Mouse (Mus musculus) limb, embryonic 11.5 days (tissue): ENCODE measurements around the gene Obp2a. TPM values are rescaled to one million over a fixed set of nuclear protein-coding genes. Genes with fewer than 3 reads are reported as not detected.
"Not testable (repeated sequence)": the region's sequence is repeated elsewhere in the genome, so short reads cannot be mapped to it uniquely, and the experiment has no call there.

Experiments
- ATAC-seq: fragments of 200-750 bp; cut with Nextera tagmentation; 2 replicates; pipeline ENCODE4 v1.8.0; 2017; ENCODE audit warnings: low read depth; ENCODE audit not compliant: insufficient number of reproducible peaks, low FRiP score, low TSS enrichment
- DNase-seq: peaks from one replicate; pipeline ENCODE4 v3.0.0-alpha.2; 2015; ENCODE audit warnings: low spot score
- H3K27ac ChIP-seq: fragments of 300-500 bp; sonication (generic); replicated peaks from 2 replicates; pipeline ENCODE4 v1.5.1; 2014; ENCODE audit warnings: low read depth, mild to moderate bottlenecking, low read length
- H3K27me3 ChIP-seq: fragments of 300-500 bp; sonication (generic); 2 replicates; pipeline ENCODE4 v1.6.1; 2014; ENCODE audit warnings: mild to moderate bottlenecking, low read length, mixed read lengths; ENCODE audit not compliant: control insufficient read depth, insufficient read depth
- H3K36me3 ChIP-seq: fragments of 300-500 bp; sonication (generic); 2 replicates; pipeline ENCODE4 v1.6.1; 2014; ENCODE audit warnings: mild to moderate bottlenecking, low read length, moderate library complexity, mixed read lengths; ENCODE audit not compliant: control insufficient read depth, insufficient read depth
- H3K4me1 ChIP-seq: fragments of 300-500 bp; sonication (generic); 2 replicates; pipeline ENCODE4 v1.6.1; 2014; ENCODE audit warnings: low read length, mixed read lengths; ENCODE audit not compliant: control insufficient read depth, insufficient read depth
- H3K4me2 ChIP-seq: fragments of 300-500 bp; sonication (generic); 2 replicates; pipeline ENCODE4 v1.6.1; 2014; ENCODE audit warnings: low read depth, mild to moderate bottlenecking, moderate library complexity; ENCODE audit not compliant: severe bottlenecking
- H3K4me3 ChIP-seq: fragments of 300-500 bp; sonication (generic); 2 replicates; pipeline ENCODE4 v1.5.1; 2014; ENCODE audit warnings: low read depth, low read length
- H3K9ac ChIP-seq: fragments of 300-500 bp; sonication (generic); 2 replicates; pipeline ENCODE4 v1.6.1; 2014; ENCODE audit warnings: mild to moderate bottlenecking, low read length
- H3K9me3 ChIP-seq: fragments of 300-500 bp; sonication (generic); 2 replicates; pipeline ENCODE4 v1.6.1; 2016; ENCODE audit warnings: low read length; ENCODE audit not compliant: control insufficient read depth
- WGBS: fragments of 180-500 bp; shearing (Covaris S2); extraction: QIAGEN DNeasy Blood & Tissue Kit; methylation state at CpG from one replicate; pipeline ENCODE4 v1.1.7; 2014; 5-methylcytosine and 5-hydroxymethylcytosine counted together
- polyA plus RNA-seq: library from polyadenylated mRNA; unstranded; fragments of >200 nt; fragmentation: Nextera tagmentation; extraction: Ambion mirVana; gene quantifications from 2 replicates; pipeline ENCODE4 v1.2.1, GENCODE M21; 2014

Obp2a gene
- polyA plus RNA-seq, 1 experiment from 2014 or later, result not detected

GRCm38 (mm10) chr2:25701001-25701400 is 1.2 kb downstream of the Obp2a start:
- Histone ChIP-seq H3K4me3 (no peak overlapping the region), H3K9ac (no peak overlapping the region), H3K27ac (no peak overlapping the region), H3K36me3 (no peaks in the 10 kb centered on the region), H3K9me3 (no peaks in the 10 kb centered on the region), H3K4me1 (no peaks in the 10 kb centered on the region), H3K27me3 (no peaks in the 10 kb centered on the region), H3K4me2 (no peak overlapping the region)
- ATAC-seq, result no peak
- 82% methylated on average over 5 of the region's 5 CpGs for WGBS
- DNase-seq, result no peak

DNA sequence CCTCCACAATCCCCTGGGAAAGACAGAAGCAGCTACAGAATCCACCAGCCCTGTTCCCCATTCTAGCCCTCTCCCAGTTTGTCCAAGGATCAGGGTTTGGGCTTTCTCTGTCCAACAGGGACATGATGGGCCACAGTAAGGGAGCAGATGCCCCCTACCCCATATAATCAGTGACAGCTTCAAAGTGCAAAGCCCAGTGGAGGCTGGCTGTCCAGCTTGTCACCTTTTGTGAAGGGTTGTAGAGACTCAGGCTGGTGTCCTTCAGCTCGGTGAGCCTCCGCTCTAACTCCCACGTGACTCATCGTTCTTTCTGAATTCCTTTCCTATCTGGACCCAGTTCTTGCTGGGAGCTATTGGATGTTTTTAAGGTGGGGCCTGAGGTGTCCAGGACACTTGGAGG is 3.9 kb downstream of the Obp2a start:
- H3K27ac ChIP-seq, result no peak overlapping the region
- no peaks in the 10 kb centered on the region for H3K27me3 ChIP-seq
- no peaks in the 10 kb centered on the region for H3K36me3 ChIP-seq
- H3K4me1 ChIP-seq, result 0 out of 2 replicates have a peak, but pooled peaks cover 6% of the 10 kb centered on the region
- no peak overlapping the region for H3K4me2 ChIP-seq
- 89% methylated on average over 4 of the region's 4 CpGs for WGBS
- H3K9ac ChIP-seq, result no peak overlapping the region
- no peak for DNase-seq
- no peak overlapping the region for H3K4me3 ChIP-seq
- no peak for ATAC-seq
- no peaks in the 10 kb centered on the region for H3K9me3 ChIP-seq

DNA sequence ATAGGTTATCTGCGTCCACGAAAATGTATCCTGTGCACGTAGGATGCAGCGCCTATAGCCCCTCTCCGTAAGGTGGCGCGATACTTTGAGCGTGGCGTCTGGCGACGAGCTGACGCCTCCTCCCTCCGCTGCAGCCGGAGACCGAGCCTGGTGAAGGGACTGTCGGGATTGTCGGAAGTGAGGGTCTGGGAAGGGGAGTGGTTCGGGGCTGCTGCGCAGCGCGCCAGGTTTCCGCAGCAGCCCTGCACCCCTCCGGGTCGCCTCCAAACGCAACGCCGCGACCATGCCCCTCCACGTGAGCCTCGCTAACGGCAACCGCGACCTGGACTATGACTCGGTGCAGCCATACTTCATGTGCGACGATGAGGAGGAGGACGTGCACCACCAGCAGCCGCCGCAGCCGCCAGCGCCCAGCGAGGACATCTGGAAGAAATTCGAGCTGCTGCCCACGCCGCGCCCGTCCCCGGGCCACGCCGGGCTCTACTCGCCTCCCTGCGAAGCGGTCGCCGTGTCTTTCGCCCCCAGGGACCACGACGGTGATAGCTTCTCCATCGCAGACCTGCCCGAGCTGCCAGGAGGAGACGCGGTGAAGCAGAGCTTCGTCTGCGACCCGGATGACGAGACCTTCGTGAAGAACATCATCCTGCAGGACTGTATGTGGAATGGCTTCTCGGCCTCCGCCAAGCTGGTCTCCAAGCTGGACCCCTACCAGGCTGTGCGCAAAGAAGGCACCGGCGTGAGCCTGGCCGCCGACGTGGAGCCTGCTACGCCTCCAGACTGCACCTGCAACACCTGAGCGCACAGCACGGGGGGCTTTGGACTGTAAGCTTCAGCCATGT is 7.0 kb downstream of the Obp2a start, which contains the start of gene Bmyc:
Gene Bmyc (plus strand): TSS at position 97 of the 839 bp plus-strand sequence.
- Histone ChIP-seq H3K36me3 (no peaks in the 10 kb centered on the region), H3K27ac (peak within 1 kb of the TSS; percentile 68; the same call in 1 of the 2 replicates), H3K4me1 (0 out of 2 replicates have a peak, but pooled peaks cover 6% of the 10 kb centered on the region), H3K9me3 (no peaks in the 10 kb centered on the region), H3K27me3 (no peaks in the 10 kb centered on the region), H3K4me2 (peak within 1 kb of the TSS; percentile 88), H3K9ac (peak within 1 kb of the TSS; percentile 68), H3K4me3 (peak within 1 kb of the TSS; percentile 78)
- under 1% methylated on average over 78 of the region's 78 CpGs for WGBS
- DNase-seq (peak; percentile 87), ATAC-seq (peak; percentile 88)

- DNase-seq (peak; percentile 38), ATAC-seq (no peak)
- 74% methylated on average over 2 of the region's 2 CpGs for WGBS
- no peaks in the 10 kb centered on the region for H3K36me3 ChIP-seq
- no peak overlapping the region for H3K27ac ChIP-seq
- H3K9me3 ChIP-seq, result no peaks in the 10 kb centered on the region
- H3K4me1 ChIP-seq, result 0 out of 2 replicates have a peak, but pooled peaks cover 6% of the 10 kb centered on the region
- H3K4me2 ChIP-seq, result no peak overlapping the region
- no peaks in the 10 kb centered on the region for H3K27me3 ChIP-seq
- no peak overlapping the region for H3K4me3 ChIP-seq
- no peak overlapping the region for H3K9ac ChIP-seq
Measured at GRCm38 (mm10) chr2:25708121-25708520, 8.3 kb downstream of the Obp2a start.

- 90% methylated on average over 1 of the region's 1 CpGs for WGBS
- H3K9me3 ChIP-seq, DNase-seq, H3K27me3 ChIP-seq, ATAC-seq, H3K36me3 ChIP-seq, H3K9ac ChIP-seq, H3K27ac ChIP-seq, H3K4me3 ChIP-seq, H3K4me1 ChIP-seq, H3K4me2 ChIP-seq: not testable (repeated sequence)
Measured at GRCm38 (mm10) chr2:25709056-25709455, 9.2 kb downstream of the Obp2a start.

- not testable (repeated sequence) for ATAC-seq, H3K9me3 ChIP-seq, H3K9ac ChIP-seq, DNase-seq, H3K27ac ChIP-seq, H3K27me3 ChIP-seq, H3K4me1 ChIP-seq, H3K4me3 ChIP-seq, H3K4me2 ChIP-seq, H3K36me3 ChIP-seq
- WGBS, result 77% methylated on average over 2 of the region's 2 CpGs
Measured at GRCm38 (mm10) chr2:25709791-25710190, 9.9 kb downstream of the Obp2a start.

DNA sequence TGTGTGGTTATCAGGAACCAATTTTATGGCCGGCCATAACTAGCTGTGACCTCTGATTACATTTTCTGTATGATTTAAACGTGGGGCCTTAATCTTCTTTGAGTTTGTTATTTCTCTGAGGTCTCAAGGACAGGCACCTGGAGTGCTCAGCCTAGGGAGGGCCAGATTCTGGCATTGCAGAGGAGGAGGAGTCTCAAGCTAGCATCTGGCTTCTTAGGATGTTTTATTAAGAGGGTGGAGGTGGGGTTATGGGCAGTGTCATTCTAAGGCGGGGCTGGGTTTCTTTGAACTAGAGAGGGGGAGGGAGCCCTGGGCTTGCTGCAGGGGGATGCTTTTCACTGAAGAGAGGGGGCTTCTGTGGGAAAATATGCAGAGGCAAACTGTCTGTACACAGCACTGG is 11.8 kb downstream of the Obp2a start:
- H3K27ac ChIP-seq, H3K4me3 ChIP-seq, DNase-seq, H3K4me2 ChIP-seq, H3K9ac ChIP-seq, H3K9me3 ChIP-seq, H3K4me1 ChIP-seq, H3K36me3 ChIP-seq, ATAC-seq, H3K27me3 ChIP-seq: not testable (repeated sequence)
- 11% methylated on average over 3 of the region's 3 CpGs for WGBS

DNA sequence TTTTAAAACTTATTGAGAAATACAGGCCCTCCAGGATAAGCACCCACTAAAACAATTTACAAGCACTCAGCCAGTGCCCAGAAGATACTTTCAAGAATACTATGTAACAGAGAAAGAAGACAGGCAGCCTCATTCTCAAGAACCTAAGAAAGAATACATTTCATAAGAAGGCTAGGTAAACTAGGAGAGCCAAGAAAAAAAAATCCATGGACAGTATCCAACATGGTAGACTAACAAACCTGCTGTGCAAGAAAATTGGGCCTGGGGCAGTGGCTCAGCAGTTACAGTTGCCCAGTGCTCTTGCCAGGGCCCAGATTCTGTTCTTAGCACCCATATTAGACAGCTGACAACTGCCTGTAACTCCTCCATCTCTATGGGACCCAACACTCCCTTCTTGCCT is 17.4 kb downstream of the Obp2a start:
- Histone ChIP-seq H3K4me1 (no peaks in the 10 kb centered on the region), H3K27me3 (no peaks in the 10 kb centered on the region), H3K36me3 (no peaks in the 10 kb centered on the region), H3K4me2 (no peak overlapping the region), H3K9ac (no peak overlapping the region), H3K4me3 (no peak overlapping the region), H3K27ac (no peak overlapping the region), H3K9me3 (no peaks in the 10 kb centered on the region)
- DNase-seq (no peak), ATAC-seq (no peak)
